Mouse (Mus musculus) cerebellum, postnatal 4 days (tissue): ENCODE results near the gene Pax7.

Source experiments
- DNase-seq, 2 experiments: peaks; one replicate each; pipeline ENCODE4 v3.0.0; 2022; ENCODE audit warnings: low spot score in 2 of 2, mixed read lengths in 1 of 2

Pax7 gene

DNA sequence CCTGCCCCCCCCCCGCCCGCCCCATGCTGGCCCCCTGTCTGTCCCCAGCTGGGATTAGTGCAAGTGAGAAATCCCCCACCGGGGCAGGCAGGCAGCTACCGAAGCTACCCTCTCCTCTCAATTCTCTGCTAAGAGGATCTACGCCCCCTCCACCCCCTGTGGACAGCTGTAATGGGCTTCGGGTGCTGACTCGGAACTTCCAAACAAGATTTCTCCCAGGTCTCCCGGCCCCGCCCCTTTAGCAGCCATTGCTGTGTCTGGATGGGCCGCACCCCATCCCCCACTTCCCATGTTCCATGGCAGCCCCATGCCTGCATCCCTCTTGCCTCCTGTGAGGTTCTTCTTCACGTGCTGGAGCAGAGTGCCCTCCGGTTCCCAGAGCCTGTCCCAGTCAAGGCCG is 76.4 kb downstream of the Pax7 start:
- no peak for DNase-seq

DNA sequence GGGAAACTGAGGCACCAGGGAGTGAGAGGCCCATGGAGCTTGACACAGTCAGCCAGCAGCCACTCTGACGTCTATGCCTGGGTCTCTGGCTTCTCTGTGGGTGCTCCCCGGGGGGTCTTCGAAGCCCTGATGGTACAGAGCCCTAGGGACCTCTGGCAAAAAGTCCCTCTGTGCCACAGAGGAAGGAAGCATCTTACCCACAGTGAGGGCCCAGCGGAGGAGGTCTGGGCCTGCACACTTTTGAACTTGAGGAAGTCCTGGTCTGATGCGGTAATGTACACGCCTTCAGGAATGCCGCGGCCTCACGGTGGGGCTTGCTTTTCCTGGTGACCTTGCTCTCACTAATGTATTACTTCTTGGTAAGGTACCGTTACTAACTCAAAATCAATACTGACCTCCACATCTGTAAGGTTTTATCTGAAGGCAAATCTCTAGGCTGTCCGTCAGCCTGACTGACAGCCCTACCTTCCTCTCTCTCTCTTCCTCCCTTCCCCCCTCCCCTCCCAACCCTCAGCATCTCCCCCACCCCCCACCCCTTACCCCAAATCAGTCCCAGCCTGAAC is 79.1 kb downstream of the Pax7 start:
- no peak for DNase-seq

- DNase-seq, result no peak
Observed at GRCm38 (mm10) chr4:139750926-139751325, 82.4 kb downstream of the Pax7 start.

DNA sequence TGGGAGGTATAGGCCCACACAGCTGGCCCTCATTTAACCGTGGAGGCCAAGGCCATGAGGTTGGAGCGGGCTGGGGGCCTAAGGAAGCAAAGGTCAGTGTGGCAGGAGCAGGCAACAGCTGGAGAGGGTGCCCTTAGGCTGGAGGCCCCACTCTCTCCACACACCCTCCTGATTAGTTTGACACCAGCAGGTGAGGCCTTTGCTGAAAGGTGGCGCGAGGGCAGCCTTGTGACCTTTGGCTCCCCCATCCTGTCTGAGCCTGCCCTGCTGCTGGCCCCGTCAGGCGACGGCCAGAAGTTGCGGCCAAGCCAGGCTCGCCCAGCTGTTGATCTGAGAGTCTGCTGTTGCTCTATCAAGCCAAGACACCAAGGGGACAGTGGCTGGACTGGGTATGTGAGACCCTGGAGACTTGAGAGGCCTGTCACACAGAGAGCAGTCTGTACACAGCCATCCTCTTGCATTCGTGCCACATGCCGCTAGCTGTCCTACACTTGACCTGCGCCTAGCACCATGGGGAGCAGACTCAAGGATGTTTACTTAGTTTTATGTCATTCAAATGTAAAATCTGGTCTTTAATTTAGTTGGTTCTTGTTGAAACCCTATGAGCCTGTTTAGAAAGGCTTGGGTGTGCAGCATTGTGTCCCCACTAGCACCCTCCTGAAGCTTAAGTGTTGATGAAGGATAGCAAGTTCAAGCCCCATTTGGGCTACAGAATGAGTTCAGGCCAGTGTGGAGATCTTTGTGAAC is 86.0 kb downstream of the Pax7 start:
- DNase-seq, result no peak

DNA sequence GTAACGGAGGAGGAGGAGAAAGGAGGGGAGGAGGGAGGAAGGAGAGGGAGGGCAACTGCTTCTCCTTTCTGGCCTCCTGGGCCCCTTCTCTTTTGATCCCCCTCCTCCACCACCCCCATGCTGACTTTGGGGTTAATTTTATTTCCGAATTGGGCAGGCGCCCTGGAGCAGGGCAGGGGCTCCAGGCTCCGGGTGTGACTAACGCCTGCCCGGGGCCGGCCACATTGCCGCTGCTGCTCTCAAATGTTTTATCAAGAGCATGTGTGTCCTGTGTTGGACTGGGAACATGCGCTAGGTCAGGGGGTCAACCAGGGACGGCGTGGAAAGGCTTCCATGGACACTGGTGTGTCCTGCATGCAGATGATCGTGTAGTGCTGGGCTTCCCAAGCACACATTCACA is 87.2 kb downstream of the Pax7 start:
- DNase-seq, result no peak

- no peak for DNase-seq
Observed at GRCm38 (mm10) chr4:139744765-139745395, 88.4 kb downstream of the Pax7 start.

DNA sequence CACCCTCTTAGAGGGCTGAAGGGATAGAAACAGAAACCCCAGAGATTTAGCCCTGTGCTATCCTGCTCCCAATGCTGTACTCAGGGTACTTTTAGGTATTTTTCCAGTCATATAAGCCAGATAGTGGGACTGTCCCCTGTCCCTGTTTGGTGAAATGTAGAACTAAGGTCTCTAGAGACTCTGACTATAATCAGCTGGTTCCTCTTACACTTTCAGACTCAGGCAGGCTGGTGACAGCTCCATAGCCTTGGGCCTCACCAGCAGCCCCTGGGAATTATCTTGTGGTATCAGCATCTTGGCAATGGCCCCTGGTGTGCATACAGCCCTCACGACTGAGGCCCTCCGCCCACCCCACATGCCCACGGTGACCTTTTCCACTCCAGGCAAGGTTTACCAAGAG is 89.7 kb downstream of the Pax7 start:
- no peak for DNase-seq

GRCm38 (mm10) chr4:139737035-139737434 is 96.3 kb downstream of the Pax7 start:
- no peak for DNase-seq

GRCm38 (mm10) chr4:139727101-139727500 is 106.2 kb downstream of the Pax7 start:
- no peak for DNase-seq

DNA sequence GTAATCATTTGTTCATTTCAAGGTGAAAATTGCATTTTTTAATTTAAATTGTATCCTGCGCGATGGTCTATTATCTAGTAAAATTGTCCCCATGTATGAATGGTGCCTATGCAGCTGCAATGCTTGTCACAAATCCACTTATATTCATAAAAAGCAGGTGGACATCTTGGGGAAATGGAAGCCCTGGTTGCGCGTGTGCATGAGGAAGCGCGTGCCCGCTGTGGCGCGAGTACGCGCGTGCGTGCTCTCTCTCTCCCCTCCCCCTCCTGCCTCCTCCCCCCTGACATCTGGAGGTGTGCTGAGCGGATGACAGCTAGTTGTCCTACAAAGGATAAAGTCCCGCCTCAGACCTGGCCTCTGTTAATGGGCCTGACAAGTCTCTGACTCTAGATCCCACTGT is 107.9 kb downstream of the Pax7 start:
- DNase-seq, result no peak

- DNase-seq, result no peak
Observed at GRCm38 (mm10) chr4:139724296-139724695, 109.0 kb downstream of the Pax7 start.

- DNase-seq, result no peak
Observed at GRCm38 (mm10) chr4:139718978-139719377, 114.3 kb downstream of the Pax7 start.

- DNase-seq, result no peak
Observed at GRCm38 (mm10) chr4:139716477-139717169, 116.7 kb downstream of the Pax7 start.

- DNase-seq, result no peak
Observed at GRCm38 (mm10) chr4:139715241-139715932, 117.9 kb downstream of the Pax7 start.

DNA sequence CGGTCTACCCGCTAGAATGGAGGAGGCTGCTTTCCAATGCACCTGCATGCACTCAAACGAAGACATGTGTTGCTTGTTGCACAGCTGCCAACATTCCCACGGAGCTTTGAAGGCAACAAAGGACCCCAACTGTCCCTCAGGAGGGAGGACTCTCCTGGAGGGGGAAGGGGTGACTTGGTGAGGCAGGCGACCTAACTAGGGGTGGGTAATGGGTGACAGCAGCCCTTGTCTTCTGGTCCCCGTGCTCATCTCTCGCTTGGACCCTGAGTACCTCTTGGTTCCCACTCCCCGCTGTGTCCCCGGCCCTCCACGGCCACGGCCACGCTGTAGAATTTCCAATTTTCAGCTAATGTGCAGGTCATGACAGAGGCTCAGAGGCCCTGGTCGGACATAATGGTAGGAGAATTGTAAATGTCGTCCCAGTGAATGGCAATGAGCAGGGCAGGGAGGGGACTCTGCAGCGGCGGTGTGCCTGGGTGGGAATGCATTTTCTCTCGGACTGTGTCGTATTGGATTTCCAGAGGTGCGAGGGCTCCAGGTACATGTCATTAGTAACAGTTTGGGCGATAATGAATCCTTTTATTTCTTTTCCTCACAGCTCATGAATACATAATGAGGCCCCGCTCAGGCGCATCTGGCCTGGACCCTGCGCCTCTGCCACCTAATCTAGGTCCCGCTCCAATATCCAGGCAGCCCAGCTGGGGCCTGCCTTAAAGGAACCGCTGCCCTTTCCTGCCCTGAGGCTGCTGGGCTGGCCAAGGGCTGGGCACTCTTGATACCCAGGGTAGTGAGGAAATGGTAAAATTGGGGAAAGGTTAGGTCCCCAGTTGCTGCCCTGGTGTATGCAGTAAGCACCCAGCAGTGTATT is 122.6 kb downstream of the Pax7 start:
- DNase-seq, result no peak

- no peak for DNase-seq
Observed at GRCm38 (mm10) chr4:139705986-139706385, 127.3 kb downstream of the Pax7 start.

- no peak for DNase-seq
Observed at GRCm38 (mm10) chr4:139703468-139703867, 129.9 kb downstream of the Pax7 start.

DNA sequence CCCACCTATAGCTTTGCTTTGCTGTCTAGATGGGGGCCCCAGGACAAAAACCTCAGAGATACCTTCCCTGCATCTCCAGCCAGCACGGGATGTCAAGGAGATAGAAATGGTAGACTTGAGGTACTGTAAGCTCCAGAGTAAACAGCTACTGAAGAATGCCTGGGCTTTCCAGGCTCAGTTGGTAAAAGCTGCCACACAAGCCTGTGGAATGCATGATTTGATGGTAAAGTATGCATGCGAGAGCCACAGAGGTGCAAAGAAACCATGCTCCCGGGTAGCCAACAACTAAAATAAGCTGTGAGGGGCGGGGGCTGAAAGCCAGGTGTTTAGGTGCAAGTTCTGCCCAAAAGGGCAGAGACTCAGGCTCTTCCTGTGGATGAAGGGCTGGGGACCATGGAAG is 130.4 kb downstream of the Pax7 start:
- no peak for DNase-seq

DNA sequence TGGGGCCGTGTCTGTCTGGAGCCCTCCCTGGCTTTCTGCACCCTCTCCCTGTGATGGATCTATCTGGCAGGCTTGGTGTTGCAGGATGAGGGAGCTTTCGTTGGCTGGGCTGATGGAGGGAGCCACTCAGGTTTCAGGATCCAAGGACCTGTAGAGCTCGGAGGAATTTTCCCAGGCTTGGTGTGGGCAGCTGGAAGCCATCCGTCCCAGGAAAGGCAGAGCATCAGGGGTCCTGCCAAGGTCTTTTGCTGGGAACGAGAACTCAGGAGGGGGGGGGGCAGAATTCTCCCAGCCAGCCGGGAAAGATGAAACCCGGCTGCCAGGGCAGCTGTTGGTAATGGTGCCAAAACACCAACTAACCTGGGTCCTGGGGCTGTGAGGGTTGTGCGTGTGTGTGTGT is 134.7 kb downstream of the Pax7 start:
- DNase-seq, result no peak

DNA sequence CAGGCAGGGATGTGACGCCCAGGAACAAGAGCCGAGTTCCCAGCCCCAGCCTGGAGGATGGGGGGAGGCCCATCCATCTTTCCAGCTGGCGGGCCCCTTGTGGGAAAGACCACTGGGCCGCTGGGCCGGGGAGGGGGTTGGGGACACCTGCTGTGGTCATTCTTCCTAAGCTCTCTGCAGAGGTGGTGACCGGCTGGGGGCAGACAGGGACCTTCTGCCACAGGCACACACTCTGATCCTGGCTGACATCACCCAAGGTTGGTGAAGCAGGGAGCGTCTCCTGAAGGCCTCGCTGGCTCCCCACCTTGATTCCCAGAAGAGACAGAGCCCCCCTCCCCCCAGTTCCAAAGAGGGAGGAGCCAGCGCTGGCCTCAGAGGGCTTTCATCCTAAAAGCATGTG is 135.6 kb downstream of the Pax7 start:
- no peak for DNase-seq

- DNase-seq, result no peak
Observed at GRCm38 (mm10) chr4:139693315-139693714, 140.0 kb downstream of the Pax7 start.
